Mouse (Mus musculus) hindbrain, embryonic 13.5 days (tissue): ENCODE data around the gene Utp6. TPM values are rescaled to one million over a fixed set of nuclear protein-coding genes. Genes with fewer than 3 reads are reported as not detected.

Experiments used
- ATAC-seq: fragments of 200-750 bp; cut with Nextera tagmentation; 2 replicates; pipeline ENCODE4 v1.8.0; 2017; ENCODE audit warnings: moderate TSS enrichment; ENCODE audit not compliant: low FRiP score
- H3K27ac ChIP-seq: fragments of 300-500 bp; sonication (generic); 2 replicates; pipeline ENCODE4 v1.5.1; 2015; ENCODE audit warnings: inconsistent platforms, mild to moderate bottlenecking, moderate library complexity
- H3K27me3 ChIP-seq: fragments of 300-500 bp; sonication (generic); 2 replicates; pipeline ENCODE4 v1.6.1; 2015; ENCODE audit warnings: mild to moderate bottlenecking, inconsistent platforms
- H3K36me3 ChIP-seq: fragments of 300-500 bp; sonication (generic); 2 replicates; pipeline ENCODE4 v1.6.1; 2015; ENCODE audit warnings: mild to moderate bottlenecking, inconsistent platforms
- H3K4me1 ChIP-seq: fragments of 300-500 bp; sonication (generic); replicated peaks from 2 replicates; pipeline ENCODE4 v1.6.1; 2015; ENCODE audit warnings: inconsistent platforms
- H3K4me2 ChIP-seq: fragments of 300-500 bp; sonication (generic); 2 replicates; pipeline ENCODE4 v1.6.1; 2015; ENCODE audit warnings: inconsistent platforms, mild to moderate bottlenecking, moderate library complexity
- H3K4me3 ChIP-seq: fragments of 300-500 bp; sonication (generic); 2 replicates; pipeline ENCODE4 v1.5.1; 2015; ENCODE audit warnings: mild to moderate bottlenecking, inconsistent platforms
- H3K9ac ChIP-seq: fragments of 300-500 bp; sonication (generic); 2 replicates; pipeline ENCODE4 v1.6.1; 2015; ENCODE audit warnings: mild to moderate bottlenecking, inconsistent platforms
- H3K9me3 ChIP-seq: fragments of 300-500 bp; sonication (generic); 2 replicates; pipeline ENCODE4 v1.6.1; 2016; ENCODE audit warnings: inconsistent platforms
- WGBS: fragments of 180-500 bp; shearing (Covaris S2); methylation state at CpG from one replicate; pipeline ENCODE4 v1.1.7; 2015; 5-methylcytosine and 5-hydroxymethylcytosine counted together
- polyA plus RNA-seq: library from polyadenylated mRNA; unstranded; fragments of >200 nt; fragmentation: Nextera tagmentation; extraction: Ambion mirVana; gene quantifications from 2 replicates; pipeline ENCODE4 v1.2.1, GENCODE M21; 2015

The Utp6 gene
- polyA plus RNA-seq, 1 experiment from 2014 or later = 45.2 TPM

DNA sequence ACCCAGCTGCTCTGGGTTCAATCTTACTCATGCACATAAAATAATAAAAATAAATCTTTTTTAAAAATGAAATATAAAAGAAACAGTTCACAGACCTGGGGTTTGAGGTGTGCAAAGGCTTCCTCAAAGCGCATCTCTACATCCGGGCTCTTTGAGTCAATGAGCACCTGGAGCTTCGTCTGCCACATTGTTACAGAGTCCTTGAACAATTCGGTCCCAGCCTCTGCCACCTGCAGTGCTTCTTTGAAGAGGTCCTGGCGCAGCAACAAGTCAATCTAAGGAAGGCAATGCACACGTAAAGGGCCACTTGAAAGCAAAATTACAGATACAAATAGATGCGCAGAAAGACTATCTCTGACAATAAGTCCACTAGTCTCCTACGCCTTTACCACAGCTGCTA is 19.1 kb downstream of the Utp6 start:
- Histone ChIP-seq H3K36me3 (peaks cover 89% of the 10 kb centered on the region), H3K9ac (no peak overlapping the region), H3K9me3 (no peaks in the 10 kb centered on the region), H3K27me3 (no peaks in the 10 kb centered on the region), H3K4me2 (no peak overlapping the region), H3K4me1 (no peaks in the 10 kb centered on the region), H3K27ac (no peak overlapping the region), H3K4me3 (no peak overlapping the region)
- WGBS = 90% methylated on average over 8 of the region's 8 CpGs
- no peak for ATAC-seq

DNA sequence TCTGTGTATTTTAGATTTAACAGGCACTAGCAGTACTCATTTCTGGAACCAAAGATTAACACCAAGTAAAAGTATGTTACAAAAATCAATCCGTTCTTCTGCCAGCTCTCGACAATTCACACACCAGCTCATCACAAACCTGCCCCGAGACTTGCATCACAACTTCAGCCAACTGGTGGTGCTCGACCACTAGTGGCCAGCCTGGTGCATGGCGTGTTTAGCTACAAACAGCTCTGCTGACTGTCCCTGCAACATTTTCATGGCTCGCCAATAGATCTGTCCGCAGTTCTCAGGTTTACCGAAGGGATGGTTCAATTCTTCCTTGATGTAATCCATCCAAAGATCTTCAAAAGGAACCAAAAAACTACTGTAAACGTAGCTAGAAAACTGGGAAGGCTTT is 26.4 kb downstream of the Utp6 start:
- peaks cover 82% of the 10 kb centered on the region for H3K36me3 ChIP-seq

GRCm38 (mm10) chr11:79922766-79923165 is 39.4 kb downstream of the Utp6 start:
- Histone ChIP-seq H3K9ac (no peak overlapping the region), H3K4me1 (0 out of 2 replicates have a peak, but pooled peaks cover 4% of the 10 kb centered on the region), H3K36me3 (no peaks in the 10 kb centered on the region), H3K27ac (no peak overlapping the region), H3K9me3 (no peaks in the 10 kb centered on the region), H3K4me2 (no peak overlapping the region), H3K4me3 (no peak overlapping the region), H3K27me3 (0 out of 2 replicates have a peak, but pooled peaks cover 6% of the 10 kb centered on the region)
- 80% methylated on average over 1 of the region's 1 CpGs for WGBS
- no peak for ATAC-seq

More for the DNA sequence above, 26.4 kb downstream of the Utp6 start:
- no peaks in the 10 kb centered on the region for H3K9me3 ChIP-seq
- no peak overlapping the region for H3K4me2 ChIP-seq
- H3K27me3 ChIP-seq = no peaks in the 10 kb centered on the region
- no peak overlapping the region for H3K9ac ChIP-seq
- WGBS = 88% methylated on average over 9 of the region's 9 CpGs
- H3K4me3 ChIP-seq = no peak overlapping the region
- no peak for ATAC-seq
- no peaks in the 10 kb centered on the region for H3K4me1 ChIP-seq
- H3K27ac ChIP-seq = no peak overlapping the region

DNA sequence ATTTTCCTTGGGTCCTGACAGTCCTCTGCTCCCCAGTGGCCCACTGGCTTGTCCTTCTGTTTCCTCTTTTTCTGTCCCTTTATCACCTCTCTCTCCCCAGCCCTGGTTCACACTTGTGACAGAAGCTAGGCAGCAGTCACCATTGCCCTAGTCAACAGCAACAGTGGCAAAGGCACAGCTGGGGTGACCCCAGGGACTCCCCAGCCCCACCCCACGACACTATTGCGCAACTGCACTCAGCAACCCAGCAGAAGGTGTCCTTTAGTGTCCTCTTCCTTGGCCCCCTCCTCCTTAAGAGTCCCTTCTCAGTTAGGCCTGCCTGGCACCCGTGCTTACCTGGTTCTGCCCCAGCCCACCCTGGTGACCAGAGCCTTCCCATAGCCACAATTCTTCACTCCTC is 40.0 kb downstream of the Utp6 start:
- H3K4me1 ChIP-seq = 0 out of 2 replicates have a peak, but pooled peaks cover 4% of the 10 kb centered on the region
- H3K27me3 ChIP-seq = 0 out of 2 replicates have a peak, but pooled peaks cover 6% of the 10 kb centered on the region
- no peak overlapping the region for H3K4me2 ChIP-seq
- ATAC-seq = no peak
- H3K27ac ChIP-seq = no peak overlapping the region
- no peak overlapping the region for H3K4me3 ChIP-seq
- no peaks in the 10 kb centered on the region for H3K36me3 ChIP-seq
- 82% methylated on average over 3 of the region's 3 CpGs for WGBS
- no peaks in the 10 kb centered on the region for H3K9me3 ChIP-seq
- H3K9ac ChIP-seq = no peak overlapping the region

GRCm38 (mm10) chr11:79920505-79921025 is 41.6 kb downstream of the Utp6 start:
- ATAC-seq = no peak
- Histone ChIP-seq H3K36me3 (no peaks in the 10 kb centered on the region), H3K27ac (no peak overlapping the region), H3K9ac (no peak overlapping the region), H3K27me3 (0 out of 2 replicates have a peak, but pooled peaks cover 6% of the 10 kb centered on the region), H3K4me3 (no peak overlapping the region), H3K4me1 (peaks cover 12% of the 10 kb centered on the region), H3K9me3 (no peaks in the 10 kb centered on the region), H3K4me2 (no peak overlapping the region)
- 65% methylated on average over 5 of the region's 5 CpGs for WGBS

DNA sequence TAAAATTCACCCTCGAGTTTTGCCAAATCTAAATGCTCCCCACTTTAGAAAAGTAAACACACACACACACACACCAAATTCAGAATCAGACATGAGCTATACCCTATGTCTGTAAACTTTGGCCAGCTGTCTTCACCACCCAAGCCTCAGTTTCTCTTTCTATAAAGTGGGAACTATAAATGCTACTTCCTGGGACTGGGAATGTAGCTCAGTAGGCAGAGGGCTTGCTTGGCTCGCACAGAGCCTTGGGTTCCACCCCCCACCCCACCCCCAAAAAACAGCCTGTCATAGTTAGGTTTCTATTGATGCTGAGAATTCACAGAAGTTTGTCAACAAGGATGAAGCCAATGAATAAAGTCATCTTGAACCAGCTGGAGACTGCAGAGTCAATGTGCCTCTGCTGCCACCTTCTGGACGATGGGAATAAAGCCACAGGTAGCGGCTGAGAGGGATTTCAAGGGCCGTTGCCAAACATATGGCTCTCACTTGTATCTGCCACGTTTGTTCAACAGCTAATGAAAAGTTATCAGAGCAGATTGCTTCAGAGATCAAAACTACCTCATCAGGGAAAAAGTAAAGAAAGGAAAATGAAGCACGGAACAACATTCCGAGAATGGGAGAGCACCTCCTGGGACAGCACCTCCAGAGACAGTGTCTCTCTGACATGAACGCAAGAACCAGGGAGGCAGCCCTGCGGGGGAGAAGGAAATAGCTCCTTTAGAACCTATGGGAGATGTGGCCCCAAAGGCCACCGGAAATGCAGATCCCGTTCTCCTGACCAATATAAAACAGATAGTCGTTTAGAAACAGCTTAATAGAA is 42.3 kb downstream of the Utp6 start:
- H3K36me3 ChIP-seq = no peaks in the 10 kb centered on the region
- no peak overlapping the region for H3K4me2 ChIP-seq
- 29% methylated on average over 13 of the region's 13 CpGs for WGBS
- H3K4me1 ChIP-seq = peaks cover 14% of the 10 kb centered on the region
- no peak overlapping the region for H3K4me3 ChIP-seq
- peak; percentile 54 for ATAC-seq
- no peak overlapping the region for H3K9ac ChIP-seq
- no peaks in the 10 kb centered on the region for H3K9me3 ChIP-seq
- 0 out of 2 replicates have a peak, but pooled peaks cover 6% of the 10 kb centered on the region for H3K27me3 ChIP-seq
- no peak overlapping the region for H3K27ac ChIP-seq

DNA sequence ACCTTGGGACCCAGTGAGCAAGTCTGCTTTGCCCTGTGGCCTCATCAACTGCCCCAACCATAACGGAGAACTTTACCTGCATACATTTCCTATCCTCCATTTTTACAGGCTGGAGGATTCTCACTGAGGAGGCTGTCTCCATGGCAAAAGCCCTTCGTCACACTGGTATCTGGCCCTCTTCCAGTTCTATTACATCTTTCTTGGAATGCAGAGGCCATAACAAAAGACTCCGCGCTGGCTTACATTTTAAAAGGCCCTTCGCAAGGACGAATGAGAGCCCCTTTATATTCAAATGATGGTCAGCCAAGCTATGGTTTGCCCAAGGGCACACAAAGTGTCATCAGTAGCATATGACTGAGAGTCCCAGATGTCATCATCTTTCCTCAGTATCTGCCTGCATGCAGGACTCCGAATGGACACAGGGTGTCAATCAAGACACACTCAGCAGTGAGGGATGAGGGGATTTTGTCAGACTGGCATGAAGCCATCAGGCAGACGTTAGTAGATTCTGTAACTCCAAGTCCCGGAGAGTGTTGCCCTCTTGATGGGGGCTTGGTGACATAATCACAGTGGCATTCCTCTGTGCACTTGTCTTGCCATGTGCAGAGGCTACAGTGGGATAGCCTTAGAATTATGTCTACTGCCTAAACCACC is 46.4 kb downstream of the Utp6 start:
- Histone ChIP-seq H3K9me3 (no peaks in the 10 kb centered on the region), H3K27ac (no peak overlapping the region), H3K27me3 (peaks cover 5% of the 10 kb centered on the region; the same call in 1 of the 2 replicates), H3K4me2 (no peak overlapping the region), H3K4me1 (peaks cover 14% of the 10 kb centered on the region), H3K4me3 (no peak overlapping the region), H3K9ac (no peak overlapping the region), H3K36me3 (no peaks in the 10 kb centered on the region)
- no peak for ATAC-seq
- WGBS = 28% methylated on average over 9 of the region's 9 CpGs

DNA sequence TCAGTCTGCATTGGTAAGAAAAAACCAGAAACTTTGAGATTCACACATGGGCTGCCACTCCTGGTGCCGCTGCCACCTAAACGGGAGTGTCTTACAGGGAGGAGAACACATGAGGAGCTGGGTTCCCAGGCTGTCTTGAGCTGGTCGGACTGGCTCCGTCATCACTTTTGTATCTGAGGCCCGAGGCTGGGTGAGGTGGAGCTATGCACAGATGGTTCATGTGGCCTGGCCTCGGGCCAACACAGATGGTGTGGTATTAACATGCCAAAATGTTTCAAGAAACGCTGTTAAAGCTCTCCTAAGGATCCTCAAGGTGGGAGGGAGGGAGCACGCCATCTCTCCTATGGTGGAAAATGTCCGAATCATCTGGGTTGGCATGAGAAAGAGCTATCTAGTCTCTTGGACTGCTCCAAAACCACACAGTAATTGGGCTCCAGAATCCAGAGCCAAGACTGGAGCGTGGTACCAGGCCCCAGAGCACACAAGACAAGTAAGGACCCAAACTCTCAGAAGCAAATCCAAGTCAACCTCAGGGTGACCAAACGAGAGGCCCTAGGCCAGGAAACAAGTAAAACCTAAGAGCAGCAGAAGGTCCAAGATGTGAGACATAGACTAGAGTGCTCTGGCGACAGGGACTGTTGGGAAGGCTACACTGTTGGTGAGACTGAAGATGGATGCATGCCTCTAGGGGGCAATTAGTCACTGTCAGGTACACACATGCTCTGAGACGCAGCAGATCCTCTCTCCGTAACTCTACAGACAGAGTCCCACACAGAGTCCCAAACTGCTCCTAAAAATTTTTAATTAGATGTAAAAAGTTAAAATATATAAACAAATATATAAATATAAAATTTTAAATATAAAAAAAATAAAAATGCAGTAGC is 53.3 kb downstream of the Utp6 start:
- 59% methylated on average over 14 of the region's 14 CpGs for WGBS
- no peak overlapping the region for H3K27ac ChIP-seq

GRCm38 (mm10) chr11:79906920-79907319 is 55.3 kb downstream of the Utp6 start:
- H3K4me3 ChIP-seq = no peak overlapping the region
- no peak overlapping the region for H3K27ac ChIP-seq
- H3K4me2 ChIP-seq = no peak overlapping the region
- H3K4me1 ChIP-seq = peaks cover 9% of the 10 kb centered on the region
- H3K36me3 ChIP-seq = no peaks in the 10 kb centered on the region
- H3K9me3 ChIP-seq = no peaks in the 10 kb centered on the region
- H3K27me3 ChIP-seq = no peaks in the 10 kb centered on the region; the same call in 1 of the 2 replicates
- no peak for ATAC-seq
- no peak overlapping the region for H3K9ac ChIP-seq
- 82% methylated on average over 9 of the region's 9 CpGs for WGBS

More for the DNA sequence above, 53.3 kb downstream of the Utp6 start:
- Histone ChIP-seq H3K27me3 (no peaks in the 10 kb centered on the region; the same call in 1 of the 2 replicates), H3K4me1 (peaks cover 9% of the 10 kb centered on the region), H3K9ac (no peak overlapping the region), H3K4me3 (no peak overlapping the region), H3K36me3 (no peaks in the 10 kb centered on the region), H3K4me2 (no peak overlapping the region), H3K9me3 (no peaks in the 10 kb centered on the region)
- ATAC-seq = 0 out of 2 replicates have a peak, but pooled peaks have one; percentile 21

GRCm38 (mm10) chr11:79902881-79903481 is 59.2 kb downstream of the Utp6 start:
- H3K27me3 ChIP-seq = no peaks in the 10 kb centered on the region
- no peak overlapping the region for H3K4me2 ChIP-seq
- H3K4me3 ChIP-seq = no peak overlapping the region
- no peak for ATAC-seq
- no peak overlapping the region for H3K9ac ChIP-seq
- WGBS = 81% methylated on average over 6 of the region's 6 CpGs
- no peaks in the 10 kb centered on the region for H3K4me1 ChIP-seq
- no peak overlapping the region for H3K27ac ChIP-seq
- no peaks in the 10 kb centered on the region for H3K9me3 ChIP-seq
- no peaks in the 10 kb centered on the region for H3K36me3 ChIP-seq

DNA sequence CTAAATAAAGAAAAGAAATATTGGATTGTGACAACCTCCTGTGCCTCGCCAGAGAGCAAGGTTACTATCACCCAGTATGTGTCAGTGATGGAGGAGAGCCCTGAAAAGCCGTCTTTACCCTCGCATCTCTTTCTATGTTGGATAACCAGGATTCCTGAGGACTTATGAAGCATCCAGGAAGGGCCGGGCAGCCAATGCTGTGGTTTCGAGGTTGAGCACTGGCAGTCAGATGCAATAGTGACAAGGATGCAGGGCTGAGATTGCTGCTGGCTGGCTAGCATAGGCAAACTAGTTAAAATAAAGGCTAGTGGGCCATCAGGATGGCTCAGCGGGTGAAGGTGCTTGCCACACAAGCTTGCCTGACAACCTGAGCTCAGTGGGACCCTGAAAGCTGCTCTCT is 61.0 kb downstream of the Utp6 start:
- no peaks in the 10 kb centered on the region for H3K9me3 ChIP-seq
- no peak overlapping the region for H3K4me3 ChIP-seq
- H3K27ac ChIP-seq = no peak overlapping the region
- H3K4me2 ChIP-seq = no peak overlapping the region
- ATAC-seq = no peak
- no peaks in the 10 kb centered on the region for H3K27me3 ChIP-seq
- H3K36me3 ChIP-seq = no peaks in the 10 kb centered on the region
- WGBS = 89% methylated on average over 6 of the region's 6 CpGs
- no peak overlapping the region for H3K9ac ChIP-seq
- H3K4me1 ChIP-seq = no peaks in the 10 kb centered on the region
